Mouse (Mus musculus) C2C12 (cell line): ENCODE data around the gene Asb1.

Experiments
- CTCF ChIP-seq: IDR thresholded peaks from one replicate; pipeline ENCODE4 v1.5.1; 2011; ENCODE audit not compliant: control insufficient read depth, insufficient read depth, insufficient read length
- MAX ChIP-seq: IDR thresholded peaks from one replicate; pipeline ENCODE4 v1.6.1; 2011; ENCODE audit warnings: mild to moderate bottlenecking, control low read depth

GRCm38 (mm10) chr1:91539704-91540270, 557 bp upstream of the Asb1 start:
- TF ChIP-seq CTCF (no peak), MAX (no peak)
